Mouse (Mus musculus) embryo, embryonic 11.5 days (tissue): ENCODE data around the gene Gapvd1.
A peak's percentile ranks its signal among the peaks of the same experiment; 100 is the strongest.
"Not testable (repeated sequence)": the region's sequence is repeated elsewhere in the genome, so short reads cannot be mapped to it uniquely, and the experiment has no call there.

Experiments
- DNase-seq: peaks from one replicate; pipeline ENCODE4 v3.0.0-alpha.2; 2012; ENCODE audit warnings: low read depth, low spot score

Gene Gapvd1

DNA sequence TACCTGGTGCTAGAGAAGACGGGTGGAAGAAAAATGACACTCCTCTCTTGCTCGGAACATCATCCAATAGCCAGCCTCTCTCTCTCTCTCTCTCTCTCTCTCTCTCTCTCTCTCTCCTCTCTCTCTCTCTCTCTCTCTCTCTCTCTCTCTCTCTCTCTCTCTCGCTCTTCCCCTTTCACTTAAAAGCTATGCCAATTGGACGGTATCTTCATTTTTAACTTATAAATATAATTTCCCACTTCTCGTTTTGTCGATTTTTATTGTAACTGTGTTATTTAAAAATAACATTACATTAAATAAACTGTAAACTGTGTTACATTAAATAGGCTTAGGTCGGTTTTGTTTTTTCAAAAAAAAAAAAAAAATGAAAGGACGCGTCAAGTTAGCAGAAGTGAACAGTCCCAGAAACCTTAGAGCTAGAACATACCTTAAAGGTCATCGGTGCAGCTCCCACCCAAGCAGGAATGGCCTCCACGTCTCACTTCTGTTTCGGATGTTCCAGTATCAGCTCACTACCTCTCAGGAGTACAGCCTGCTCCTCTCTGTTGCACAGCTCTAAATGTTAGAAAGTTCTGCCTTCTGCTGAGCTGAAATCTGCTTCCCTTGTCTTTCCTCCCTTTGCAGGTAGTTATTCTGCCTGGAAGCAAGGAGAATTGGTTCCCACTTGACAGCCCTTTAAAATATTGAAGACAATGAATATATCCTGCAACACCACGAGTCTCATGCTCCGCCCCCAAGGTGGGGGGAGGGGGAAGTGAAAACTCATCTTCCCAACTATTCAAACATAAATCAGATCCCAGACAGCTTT lies at the start of gene Gapvd1:
Gapvd1 (minus strand) TSS at position 682 of the 808 bp plus-strand sequence.
- DNase-seq = peak; percentile 50

DNA sequence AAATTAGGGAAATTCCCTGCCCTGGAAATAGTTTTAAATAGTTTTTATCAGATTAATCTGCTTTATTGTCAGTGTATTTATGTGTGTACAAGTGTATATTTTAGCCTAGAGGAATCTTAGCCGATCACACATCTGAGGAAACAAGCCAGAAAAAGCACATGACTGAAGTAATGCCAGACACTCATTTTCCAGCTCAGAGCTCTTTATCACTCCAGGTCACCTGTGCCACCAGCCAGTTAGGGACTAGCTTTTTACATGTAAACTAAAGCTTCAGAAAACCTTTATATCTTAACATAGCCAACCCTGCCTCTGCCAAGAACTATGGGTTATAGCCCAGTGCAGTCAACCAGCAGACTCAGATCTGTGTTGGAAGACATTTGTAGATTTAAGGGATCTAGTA lies 49.8 kb upstream of the Gapvd1 start:
- DNase-seq = no peak

DNA sequence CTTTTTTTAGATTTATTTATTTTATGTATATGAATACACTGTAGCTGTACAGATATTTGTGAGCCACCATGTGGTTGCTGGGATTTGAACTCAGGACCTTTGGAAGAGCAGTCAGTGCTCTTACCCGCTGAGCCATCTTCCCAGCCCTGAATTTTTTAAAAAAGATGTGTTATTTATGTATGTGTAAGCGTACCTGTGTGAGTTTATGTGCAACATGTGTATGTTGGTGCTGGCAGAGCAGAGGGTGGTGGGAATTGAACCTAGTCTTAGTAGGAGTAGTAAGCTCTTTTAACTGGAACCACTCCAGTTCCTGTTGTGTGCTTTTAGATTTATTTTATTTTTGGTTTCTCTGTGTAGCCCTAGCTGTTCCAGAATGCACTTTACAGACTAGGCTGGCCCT lies 49.1 kb upstream of the Gapvd1 start:
- no peak for DNase-seq

DNA sequence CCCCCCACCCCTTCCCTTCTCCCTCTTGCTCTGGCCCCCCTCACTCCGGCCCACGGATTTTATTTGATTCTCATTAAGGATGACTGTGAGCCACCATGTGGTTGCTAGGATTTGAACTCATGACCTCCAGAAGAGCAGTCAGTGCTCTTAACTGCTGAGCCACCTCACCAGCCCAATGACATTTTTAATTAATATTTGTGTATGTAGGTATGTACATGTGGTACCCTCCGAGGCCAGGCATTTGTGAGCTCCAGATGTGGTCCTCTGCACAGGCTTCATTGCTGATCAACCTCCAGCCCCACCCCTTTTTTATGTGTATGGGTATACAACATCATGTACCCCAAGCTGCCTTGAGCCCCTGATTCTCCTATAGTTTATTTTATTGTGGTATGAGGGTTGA lies 48.7 kb upstream of the Gapvd1 start:
- DNase-seq = no peak

DNA sequence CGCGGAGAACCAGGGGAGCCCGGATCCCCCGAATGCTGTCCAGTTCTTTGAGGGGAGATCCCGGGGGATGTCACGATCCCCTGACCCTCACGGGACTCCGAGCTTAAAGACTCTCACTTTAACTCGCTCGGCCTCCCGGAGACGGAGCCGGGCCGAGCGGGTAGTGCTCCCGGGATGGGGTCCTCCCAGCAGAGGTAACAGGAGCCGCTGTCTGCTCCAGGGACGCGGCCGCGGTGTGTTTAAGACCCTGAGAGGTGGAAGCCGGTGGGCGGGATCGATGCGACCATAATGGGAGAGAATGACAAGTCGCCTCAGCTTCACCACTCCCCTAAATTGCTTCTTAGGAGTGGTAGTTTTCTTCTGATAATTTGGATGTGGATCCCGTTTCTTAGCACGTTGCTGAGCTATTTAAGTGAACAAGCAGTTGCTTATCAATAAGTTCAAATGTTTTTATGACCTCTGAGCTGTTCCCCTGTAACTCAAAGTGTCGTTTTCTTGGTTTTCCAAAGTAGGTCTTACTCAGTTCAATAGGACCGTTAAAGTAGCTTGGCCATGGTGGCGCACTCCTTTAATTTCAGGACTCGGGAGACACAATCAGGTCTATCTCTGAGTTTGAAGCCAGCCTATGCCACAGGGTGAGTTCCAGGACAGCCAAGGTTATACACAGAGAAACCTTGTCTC lies 47.7 kb upstream of the Gapvd1 start:
- not testable (repeated sequence) for DNase-seq

DNA sequence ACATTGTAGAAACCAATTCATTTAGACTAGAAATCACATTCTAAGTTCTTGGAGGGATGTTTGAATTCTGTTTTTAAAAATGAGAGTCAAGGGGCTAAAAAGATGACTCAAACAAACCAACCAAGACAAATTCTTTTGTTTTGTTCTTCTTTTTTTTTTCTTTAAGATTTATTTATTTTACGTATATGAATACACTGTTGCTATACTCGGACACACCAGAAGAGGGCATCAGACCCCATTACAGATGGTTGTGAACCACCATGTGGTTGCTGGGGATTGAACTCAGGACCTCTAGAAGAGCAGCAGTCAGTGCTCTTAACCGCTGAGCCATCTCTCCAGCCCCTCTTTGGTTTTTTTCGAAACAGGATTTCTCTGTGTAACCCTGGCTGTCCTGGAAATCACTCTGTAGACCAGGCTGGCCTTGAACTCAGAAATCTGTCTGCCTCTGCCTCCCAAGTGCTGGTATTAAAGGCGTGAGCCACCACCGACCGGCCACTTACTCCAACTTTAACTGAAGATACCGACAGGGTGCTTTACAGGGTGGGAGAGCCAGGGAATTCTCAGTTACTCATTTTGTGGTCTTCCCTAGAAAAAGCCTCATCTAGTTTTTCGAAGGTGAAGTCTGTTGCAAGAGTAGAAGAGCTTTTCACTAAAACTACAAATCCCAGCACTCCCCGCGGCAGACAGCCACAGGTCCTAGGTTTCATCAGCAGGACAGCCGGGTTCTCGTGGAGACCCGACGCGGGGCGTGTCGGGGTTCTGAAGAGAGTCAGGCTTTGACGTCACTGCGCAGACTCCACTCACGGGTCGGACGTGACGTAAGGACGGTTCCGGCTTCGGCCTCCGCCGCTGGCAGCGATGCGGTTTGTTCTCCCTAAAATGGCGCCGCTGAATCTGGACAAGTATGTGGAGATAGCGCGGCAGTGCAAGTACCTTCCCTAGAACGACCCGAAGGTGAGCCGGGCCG lies 46.8 kb upstream of the Gapvd1 start:
- DNase-seq = peak; percentile 98

DNA sequence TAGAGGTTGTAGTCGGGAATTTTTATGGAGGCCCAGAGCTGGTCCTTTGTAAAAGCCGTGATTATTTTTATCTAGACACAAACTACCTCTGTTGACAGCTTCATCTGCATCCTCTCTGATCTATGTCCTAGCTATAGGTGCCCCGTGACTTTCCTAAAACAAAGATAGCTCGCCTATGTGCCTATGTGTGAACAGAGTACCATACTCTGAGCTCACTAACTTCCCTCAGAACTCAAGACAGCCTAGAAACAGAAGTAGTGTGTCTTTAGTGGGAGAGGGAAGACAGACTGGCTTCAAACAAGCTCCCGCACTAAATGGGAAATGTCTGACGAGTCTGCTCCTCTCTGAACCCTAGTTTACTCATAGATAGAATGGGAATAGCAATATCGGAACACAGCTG lies 45.3 kb upstream of the Gapvd1 start:
- DNase-seq = no peak

DNA sequence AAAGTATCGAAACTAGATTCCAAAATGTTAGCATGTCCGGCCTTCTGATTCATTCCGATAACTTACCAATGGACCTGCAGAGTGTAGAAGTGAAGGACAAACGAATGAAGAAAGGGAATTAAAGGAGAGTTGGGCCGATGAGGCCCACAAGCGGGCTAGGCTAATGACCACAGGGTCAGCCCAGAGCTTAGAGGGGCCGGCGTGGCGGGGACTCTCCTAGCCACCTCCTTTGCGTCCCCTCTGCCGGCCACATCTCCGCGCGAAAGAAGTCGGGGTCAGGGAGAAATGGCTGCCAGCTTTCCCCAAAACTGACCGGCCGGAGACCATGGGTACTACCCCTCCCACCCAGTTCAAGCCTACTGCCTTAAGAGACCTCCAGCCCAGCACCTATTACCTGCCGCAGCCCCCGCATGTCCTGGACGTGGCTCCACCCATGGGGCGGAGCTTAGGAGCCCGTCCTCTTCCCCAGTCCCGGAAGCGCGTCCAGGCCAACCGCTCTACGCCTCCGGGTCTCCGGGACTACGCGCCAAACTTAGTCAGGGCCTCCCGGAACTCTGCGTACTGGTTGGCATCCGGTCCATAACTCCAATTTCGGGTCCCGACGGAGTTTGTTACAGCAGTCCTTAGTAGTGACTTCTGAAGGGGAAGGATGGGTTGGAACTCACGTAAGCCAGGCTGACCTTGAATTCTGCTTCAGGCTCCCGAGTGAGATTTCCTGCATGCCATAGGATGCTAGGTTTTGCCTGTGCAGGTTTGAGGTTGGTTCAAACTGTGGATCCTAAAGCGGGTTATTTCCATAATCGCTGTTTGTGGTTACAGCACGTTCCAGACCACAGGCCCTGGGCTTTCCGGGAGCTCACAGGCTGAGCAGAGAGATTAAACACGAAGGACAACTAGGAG lies 44.6 kb upstream of the Gapvd1 start, which contains the start of gene Rabepk:
Rabepk (minus strand) TSS at position 556 of the 900 bp plus-strand sequence.
- DNase-seq = peak; percentile 65

DNA sequence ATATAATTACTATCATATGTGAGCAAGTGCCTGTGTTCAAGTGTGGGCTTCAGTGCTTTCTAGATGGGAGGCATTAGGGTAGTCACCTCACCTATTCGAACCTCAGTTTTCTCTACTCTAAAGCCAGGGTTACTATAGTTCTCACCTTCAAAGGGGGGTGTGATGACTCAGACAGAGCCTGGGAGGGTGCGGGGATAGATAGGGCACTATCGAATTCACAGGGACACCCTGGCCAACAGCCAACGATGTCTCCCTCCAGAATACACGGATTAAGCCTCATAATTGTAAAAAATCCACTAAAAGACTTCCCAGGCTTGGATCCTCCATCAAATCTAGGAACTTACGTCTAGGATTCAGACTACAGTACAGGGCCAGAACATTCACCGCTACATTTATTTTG lies 40.4 kb upstream of the Gapvd1 start:
- no peak for DNase-seq

DNA sequence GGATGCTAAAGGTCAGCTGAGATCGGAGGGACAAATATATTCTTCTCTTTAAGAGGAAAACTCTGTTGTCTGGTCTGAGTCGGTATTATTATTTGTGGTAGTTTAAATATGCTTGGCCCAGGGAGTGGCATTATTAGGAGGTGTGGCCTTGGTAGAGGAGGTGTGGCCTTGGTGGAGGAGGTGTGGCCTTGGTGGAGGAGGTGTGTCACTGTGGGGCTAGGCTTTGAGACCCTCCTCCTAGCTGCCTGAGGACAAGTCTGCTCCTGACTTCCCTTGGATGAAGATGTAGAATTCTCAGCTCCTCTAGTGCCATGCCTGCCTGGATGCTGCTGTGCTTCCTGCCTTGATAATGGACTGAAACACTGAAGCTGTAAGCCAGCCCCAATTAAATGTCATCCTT lies 39.5 kb upstream of the Gapvd1 start:
- no peak for DNase-seq

DNA sequence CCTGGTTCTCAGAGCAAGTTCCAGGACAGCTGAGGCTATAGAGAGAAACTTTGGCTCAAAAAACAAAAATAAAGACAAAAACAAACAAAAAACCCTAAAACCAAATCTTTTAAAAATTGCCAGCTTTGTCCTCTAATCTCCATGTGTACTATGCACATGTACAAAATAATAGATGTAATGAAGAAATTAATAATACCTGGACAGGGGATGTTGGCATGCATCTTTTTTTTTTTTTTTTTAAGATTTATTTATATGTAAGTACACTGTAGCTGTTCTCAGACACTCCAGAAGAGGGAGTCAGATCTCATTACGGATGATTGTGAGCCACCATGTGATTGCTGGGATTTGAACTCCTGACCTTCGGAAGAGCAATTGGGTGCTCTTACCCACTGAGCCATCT lies 37.5 kb upstream of the Gapvd1 start:
- not testable (repeated sequence) for DNase-seq

DNA sequence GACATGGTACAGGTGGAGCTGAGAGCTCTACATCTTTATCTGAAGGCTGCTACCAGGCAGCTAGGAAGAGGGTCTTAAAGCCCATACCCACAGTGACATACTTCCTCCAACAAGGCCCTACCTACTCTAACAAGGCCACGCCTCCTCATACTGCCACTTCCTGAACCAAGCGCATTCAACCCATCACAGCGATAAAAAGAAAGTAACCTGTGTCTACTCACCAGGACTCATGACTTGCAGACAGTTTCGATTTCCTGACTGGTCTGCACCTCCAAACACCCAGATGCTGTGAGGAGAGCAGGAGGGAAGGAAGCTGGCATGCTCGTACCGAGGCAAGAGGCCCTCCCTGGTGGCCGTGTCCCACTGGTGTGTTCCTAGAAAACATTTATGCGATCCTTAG lies 35.2 kb upstream of the Gapvd1 start:
- DNase-seq = no peak

DNA sequence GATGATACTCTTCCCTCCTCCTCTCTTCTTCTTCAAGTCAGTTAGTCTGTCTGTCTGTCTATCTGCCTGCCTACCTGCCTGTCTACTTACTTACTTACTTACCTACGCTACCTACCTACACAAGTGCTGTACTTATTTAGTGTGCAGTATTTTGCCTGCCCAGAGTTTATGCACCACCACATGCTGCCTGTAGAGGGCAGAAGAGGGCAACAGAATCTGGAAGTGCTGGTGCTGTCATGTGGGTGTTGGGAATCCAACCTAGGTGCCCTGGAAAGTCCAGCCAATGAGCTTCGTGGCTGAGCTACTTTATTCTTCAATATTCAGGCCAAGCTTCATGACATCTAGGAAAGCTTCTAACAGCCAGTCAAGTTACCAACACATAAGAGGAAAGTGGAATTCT lies 29.1 kb upstream of the Gapvd1 start:
- DNase-seq = no peak

DNA sequence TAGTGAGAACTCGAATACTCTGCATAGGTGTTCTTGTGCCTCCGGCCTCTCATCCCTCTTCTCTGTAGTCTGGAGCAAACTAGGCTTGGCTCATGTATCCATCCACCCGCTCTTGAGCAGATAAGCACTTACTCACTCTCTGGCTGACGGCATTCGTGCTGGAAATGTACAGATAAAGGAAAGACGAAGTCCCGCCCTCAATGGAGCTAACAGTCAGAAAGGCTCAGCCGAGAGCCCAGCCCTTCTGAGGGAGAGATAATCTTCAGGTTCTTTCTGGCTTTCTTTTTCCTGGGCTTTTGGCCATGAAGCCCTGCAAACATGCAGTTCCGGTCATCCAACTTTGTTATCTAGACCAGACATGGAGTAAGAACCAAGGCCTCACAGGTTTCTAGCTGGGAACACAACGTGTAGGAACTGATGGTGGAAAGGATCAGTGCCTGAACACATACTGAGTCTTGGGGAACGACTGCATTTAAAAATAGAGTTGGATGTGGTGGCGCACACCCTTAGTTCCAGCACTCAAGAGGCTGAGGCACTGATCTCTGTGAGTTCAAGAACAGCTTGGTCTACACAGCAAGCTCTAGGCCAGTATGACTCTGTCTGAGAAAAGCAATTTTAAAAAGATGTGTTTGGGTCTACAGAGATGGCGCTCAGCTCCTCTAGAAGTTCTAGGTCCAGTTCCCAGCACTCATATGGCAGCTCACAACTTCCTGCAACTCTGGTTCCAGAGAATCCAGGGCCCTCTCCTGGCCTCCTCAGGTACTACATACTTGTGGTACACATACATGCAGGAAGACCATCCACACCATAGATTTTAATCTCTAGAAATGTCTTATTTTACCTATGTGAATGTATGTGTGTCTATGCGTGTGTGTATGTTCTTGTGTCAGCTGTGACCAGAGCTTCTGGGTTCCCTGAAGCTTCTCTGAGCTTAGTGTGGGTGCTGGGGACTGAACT lies 28.3 kb upstream of the Gapvd1 start:
- no peak for DNase-seq

DNA sequence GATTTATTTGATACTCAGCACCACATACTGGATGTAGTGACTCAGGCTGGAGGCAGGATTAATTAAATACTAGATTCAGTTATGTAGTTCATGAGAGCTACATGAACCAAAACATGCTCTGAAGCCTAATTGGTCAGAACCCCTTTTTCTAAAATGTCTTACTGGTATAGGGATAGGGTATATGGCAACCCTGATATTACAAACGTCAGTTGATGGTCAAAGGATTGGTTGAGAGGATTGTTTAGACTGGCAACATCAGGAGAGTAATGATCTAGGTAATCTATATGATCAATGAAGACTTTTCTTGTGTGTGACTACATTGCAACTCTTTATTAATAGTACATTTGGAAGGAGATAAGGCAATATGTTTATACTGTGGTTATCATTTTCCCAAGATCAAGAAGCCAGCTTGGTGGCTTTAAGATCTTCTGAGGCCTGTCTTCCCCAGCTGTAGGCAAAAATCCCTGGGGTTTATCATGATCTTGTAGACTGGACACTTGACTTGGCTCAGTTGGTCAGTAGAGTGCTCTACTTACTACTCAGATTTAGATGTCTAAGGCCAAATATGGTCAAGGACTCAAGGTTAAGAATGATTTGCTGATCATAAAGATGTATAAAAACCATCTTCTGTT lies 22.3 kb upstream of the Gapvd1 start:
- DNase-seq = no peak

DNA sequence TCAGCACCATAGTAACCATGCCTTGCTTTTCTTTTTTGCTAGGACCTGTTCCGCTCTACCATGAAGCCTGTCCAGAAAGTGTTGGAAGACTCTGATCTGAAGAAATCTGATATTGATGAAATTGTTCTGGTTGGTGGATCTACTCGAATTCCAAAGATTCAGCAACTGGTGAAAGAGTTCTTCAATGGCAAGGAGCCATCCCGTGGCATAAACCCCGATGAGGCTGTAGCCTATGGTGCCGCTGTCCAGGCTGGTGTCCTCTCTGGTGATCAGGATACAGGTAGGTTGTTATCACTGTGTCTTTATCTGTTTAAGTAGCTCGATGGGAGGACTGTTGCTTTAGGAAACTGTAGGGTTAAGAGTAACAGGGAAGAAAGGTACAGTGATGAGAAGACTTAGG lies 19.5 kb upstream of the Gapvd1 start:
- no peak for DNase-seq

DNA sequence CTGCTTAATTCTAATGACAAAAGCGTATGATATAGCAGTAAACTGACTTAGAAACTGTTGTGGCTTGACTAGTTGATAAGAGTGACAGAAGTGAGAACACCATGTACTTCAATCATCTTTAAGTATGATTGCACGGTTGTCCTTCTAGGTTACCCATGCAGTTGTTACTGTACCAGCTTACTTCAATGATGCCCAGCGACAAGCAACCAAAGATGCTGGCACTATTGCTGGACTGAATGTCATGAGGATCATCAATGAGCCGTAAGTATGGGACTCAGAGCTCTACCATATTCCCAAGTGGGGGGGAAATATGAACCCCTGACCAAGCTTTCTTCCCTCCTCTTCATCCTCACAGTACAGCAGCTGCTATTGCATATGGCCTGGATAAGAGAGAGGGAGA lies 18.6 kb upstream of the Gapvd1 start:
- DNase-seq = no peak

DNA sequence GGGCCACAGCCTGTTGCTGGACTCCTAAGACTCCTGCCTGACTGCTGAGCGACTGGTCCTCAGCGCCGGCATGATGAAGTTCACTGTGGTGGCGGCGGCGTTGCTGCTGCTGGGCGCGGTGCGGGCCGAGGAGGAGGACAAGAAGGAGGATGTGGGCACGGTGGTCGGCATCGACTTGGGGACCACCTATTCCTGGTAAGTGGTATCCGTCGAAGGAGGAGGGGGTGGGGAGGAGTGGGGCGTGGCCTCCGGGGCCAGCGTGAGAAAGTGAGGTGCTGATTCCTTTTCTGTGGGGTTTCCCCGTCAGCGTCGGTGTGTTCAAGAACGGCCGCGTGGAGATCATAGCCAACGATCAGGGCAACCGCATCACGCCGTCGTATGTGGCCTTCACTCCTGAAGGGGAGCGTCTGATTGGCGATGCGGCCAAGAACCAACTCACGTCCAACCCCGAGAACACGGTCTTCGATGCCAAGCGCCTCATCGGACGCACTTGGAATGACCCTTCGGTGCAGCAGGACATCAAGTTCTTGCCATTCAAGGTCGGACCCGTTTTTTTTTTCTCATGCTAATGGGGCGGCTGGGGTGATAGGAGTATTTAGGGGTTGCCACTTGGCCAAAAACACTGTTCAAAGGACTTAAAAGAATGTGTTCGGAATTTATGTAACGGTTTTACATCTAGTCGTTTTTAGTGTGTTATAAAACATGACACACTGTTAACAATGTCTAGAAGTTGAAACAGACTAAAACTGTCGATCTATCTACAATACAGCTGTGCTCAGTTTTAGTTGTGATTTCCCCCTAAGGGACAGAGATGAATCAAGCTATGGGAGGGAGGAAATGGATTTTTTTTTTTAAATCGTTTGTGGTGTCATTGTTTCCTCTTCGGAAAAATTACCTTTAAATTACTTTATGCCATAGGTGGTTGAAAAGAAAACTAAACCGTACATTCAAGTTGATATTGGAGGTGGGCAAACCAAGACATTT lies 17.5 kb upstream of the Gapvd1 start:
- peak; percentile 39 for DNase-seq
